Mouse (Mus musculus): ENCODE results near the gene C1qtnf7. TPM values are rescaled to one million over a fixed set of nuclear protein-coding genes. Genes with fewer than 3 reads are reported as not detected.

C1qtnf7 gene
- polyA plus RNA-seq, 2 experiments = 0.37 to 0.53 TPM

- DNase-seq (ENCODE audit: low read depth in 3 of 3, low spot score in 3 of 3) = no peak
- WGBS (ENCODE audit: insufficient replicate concordance) = 49% methylated on average over 5 of the region's 5 CpGs
- no peak for TF ChIP-seq EP300 (IDR thresholded peaks at IDR 0.05; ENCODE audit: low read depth)
- no peak for TF ChIP-seq CTCF (IDR thresholded peaks at IDR 0.05; ENCODE audit: low read depth)
- Histone ChIP-seq H3K4me3 (ENCODE audit: insufficient read depth in 1 of 2, low read depth in 2 of 2, low read length in 2 of 2) (no peak overlapping the region), H3K27me3 (ENCODE audit: control insufficient read depth, insufficient read depth, low read length) (no peaks in the 10 kb centered on the region), H3K4me2 (ENCODE audit: low read depth) (no peak overlapping the region), H3K9ac (replicated peaks) (no peak overlapping the region), H3K9me3 (ENCODE audit: control insufficient read depth, low read length) (no peaks in the 10 kb centered on the region), H3K27ac (no peak overlapping the region), H3K36me3 (replicated peaks; ENCODE audit: control insufficient read depth, insufficient read depth, low read depth) (no peaks in the 10 kb centered on the region), H3K4me1 (replicated peaks; ENCODE audit: control insufficient read depth in 2 of 2, insufficient read depth in 2 of 2, low read length in 1 of 2) (peaks cover 0 to 4% of the 10 kb centered on the region in 2 experiments; a peak in 2 of 4 replicates)
- no peak for ATAC-seq (ENCODE audit: insufficient read depth)
Observed at GRCm38 (mm10) chr5:43665144-43665543, 149.8 kb downstream of the C1qtnf7 start.

Other genes starting within 250 kb of the C1qtnf7 start
- 0.98 and 1.4 TPM in 2 replicates for gene Cc2d2a, start 146.8 kb downstream of the C1qtnf7 start, polyA plus RNA-seq (2012; rRNA removed)
- gene Cc2d2a, start 146.8 kb downstream of the C1qtnf7 start, polyA plus RNA-seq (2014; fragmentation: Nextera tagmentation; extraction: Ambion mirVana) = 0.75 and 1.3 TPM in 2 replicates